Mouse (Mus musculus): ENCODE results near the gene Itih3.

Gene Itih3

DNA sequence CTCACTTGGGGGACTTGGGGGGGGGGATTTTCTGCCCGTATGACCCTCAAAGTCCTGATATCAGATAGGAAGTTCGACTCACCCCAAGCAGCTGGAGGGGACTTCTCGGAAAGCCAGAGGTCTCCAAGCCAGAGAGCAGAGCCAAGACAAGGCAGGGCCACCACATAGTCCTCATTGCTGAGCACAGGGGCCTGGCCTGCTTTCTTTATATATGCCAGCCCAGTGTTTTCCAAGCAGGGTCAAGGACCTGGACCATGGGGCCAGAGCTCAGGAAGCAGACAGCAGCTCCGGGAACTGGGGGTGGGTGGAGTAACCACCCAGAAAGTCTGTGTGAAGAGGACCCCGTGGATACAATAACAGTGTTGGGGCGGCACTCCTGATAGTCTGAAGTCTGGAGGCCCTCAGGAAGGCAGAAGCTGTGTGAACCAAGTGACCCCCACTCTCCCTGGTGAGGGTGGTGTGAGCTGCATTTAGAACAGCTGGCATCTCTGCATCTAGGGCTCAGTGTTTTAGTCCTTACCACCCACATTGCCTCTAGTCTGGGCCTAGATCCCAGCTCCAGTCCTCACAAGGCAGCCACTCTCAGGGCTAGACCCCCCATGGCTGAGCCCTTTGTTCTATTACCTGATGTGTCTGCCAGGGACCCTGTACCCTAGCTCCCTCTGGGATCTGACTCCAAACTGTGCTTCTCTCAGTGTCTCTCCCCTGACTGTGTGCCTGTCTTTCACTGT lies at the start of gene Itih3:
Itih3 (minus strand) TSS at position 386 of the 731 bp plus-strand sequence.
- no peak for DNase-seq (ENCODE audit: low read depth, low spot score)

DNA sequence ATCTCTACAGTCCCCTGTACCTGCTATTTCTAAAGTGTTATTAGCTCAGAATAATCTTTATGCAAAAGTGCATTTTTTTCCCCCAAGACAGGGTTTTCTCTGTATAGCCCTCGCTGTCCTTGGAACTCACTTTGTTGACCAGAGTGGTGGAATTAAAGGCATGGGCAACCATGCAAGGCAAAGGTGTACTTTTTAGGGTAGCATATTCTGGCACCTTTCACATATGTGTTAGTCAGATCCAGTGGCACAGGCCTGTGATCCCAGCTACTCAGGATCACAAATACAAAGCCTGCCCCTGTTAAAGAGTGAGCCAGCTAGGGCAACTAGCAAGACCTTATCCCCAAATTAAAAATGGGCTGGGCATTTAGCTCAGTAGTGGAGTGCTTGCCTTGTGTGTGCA lies 36.8 kb upstream of the Itih3 start:
- no peak for DNase-seq (ENCODE audit: low read depth, low spot score)

DNA sequence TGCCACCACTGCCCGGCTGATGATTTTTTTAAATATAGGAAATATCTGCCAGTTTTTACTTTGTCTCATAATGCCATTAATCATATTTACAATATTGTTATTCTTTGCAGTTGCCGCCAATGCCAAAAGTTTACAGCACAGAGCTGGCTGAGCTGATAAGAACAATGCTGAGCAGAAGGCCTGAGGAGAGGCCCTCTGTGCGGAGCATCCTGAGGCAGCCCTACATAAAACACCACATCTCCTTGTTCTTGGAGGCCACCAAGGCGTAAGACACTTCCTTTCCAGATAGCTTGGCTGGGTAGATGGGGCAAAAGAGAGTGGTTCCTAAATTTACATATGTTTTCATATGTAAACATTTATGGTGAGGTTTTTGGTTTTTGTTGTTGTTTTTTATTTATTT lies 35.5 kb upstream of the Itih3 start:
- no peak for DNase-seq (ENCODE audit: low read depth, low spot score)

DNA sequence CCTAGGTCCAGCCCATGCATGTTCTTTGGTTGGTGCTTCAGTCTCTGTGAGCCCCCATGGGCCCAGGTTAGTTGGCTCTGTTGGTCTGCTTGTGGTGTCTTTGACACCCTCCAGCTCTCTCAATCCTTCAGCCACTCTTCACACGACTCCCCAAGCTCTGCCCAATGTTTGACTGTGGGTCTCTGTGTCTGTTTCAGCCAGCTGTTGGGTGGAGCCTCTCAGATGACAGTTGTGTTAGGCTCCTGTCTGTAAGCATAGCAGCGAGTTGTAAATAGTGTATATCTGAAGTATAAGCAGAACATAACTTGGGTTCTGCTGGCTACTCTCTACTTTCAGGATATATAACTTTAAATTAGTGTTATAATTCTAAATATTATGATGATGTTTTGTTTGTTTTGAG lies 35.0 kb upstream of the Itih3 start:
- DNase-seq (ENCODE audit: low read depth, low spot score) = no peak

GRCm38 (mm10) chr14:30951154-30951825 lies 27.7 kb upstream of the Itih3 start, which contains the start of gene Nek4:
Nek4 (plus strand) TSS chr14:30951377.
- DNase-seq (ENCODE audit: low read depth, low spot score) = peak; percentile 95

GRCm38 (mm10) chr14:30949986-30950385 lies 26.4 kb upstream of the Itih3 start:
- DNase-seq (ENCODE audit: low read depth, low spot score) = no peak

- no peak for DNase-seq (ENCODE audit: low read depth, low spot score)
Measured at GRCm38 (mm10) chr14:30944745-30945144, 21.2 kb upstream of the Itih3 start.

- no peak for DNase-seq (ENCODE audit: low read depth, low spot score)
Measured at GRCm38 (mm10) chr14:30943860-30944674, 20.5 kb upstream of the Itih3 start.

GRCm38 (mm10) chr14:30943038-30943437 lies 19.5 kb upstream of the Itih3 start, which contains the start of gene Itih1:
Itih1 (minus strand) TSS chr14:30943289.
- DNase-seq (ENCODE audit: low read depth, low spot score) = no peak

- no peak for DNase-seq (ENCODE audit: low read depth, low spot score)
Measured at GRCm38 (mm10) chr14:30942254-30942653, 18.7 kb upstream of the Itih3 start.

- no peak for DNase-seq (ENCODE audit: low read depth, low spot score)
Measured at GRCm38 (mm10) chr14:30933351-30933750, 9.8 kb upstream of the Itih3 start.

DNA sequence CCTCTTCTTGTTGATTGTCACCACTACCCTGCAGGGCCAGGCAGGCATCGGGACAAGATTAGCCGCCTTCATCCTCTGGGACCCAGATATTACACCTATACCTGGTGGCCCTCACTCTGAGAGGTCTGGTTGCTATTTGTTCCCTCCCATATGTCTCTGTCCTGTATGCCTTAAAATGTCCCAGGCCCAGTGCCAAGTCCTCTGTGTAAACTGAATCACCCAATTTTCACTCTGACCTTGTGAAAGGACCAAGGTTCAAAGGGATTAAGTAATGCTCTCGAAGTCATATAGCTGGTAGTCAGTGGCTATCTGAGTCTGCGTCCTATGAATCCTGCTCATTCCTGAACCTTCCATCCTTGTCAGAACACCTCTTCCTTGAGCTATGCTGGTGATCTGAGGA lies 6.8 kb upstream of the Itih3 start:
- no peak for DNase-seq (ENCODE audit: low read depth, low spot score)

GRCm38 (mm10) chr14:30925492-30925891 lies 1.9 kb upstream of the Itih3 start:
- DNase-seq (ENCODE audit: low read depth, low spot score) = no peak

DNA sequence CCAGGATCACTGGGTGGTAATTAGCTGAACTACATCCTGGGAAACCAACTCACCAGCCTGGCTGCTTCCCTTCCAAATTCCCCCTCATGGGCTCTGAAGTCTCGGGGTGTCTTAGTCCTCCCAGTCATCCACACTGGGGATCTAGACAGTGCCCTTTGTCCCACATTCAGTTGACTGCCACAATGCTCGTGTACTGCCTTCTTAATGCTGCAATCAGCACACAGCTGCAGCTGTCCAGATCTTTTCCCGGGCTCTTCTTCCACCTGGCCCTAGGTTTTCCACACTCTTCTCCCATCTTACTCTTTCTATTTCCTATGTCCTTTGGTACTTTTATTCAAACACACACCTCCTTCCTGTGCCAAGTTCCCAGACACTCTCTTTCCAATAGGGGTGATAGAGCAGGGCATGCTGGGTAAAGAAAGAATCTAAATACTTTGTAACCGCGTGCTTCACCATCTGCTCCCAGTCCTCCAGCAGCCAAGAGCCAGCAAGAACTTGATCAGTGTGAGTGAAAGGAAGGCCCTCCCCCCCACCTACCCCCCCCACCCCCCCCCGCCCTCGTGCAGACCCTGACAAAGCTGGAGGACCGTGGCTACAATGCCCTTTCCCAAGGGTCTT lies 1.4 kb downstream of the Itih3 start:
- no peak for DNase-seq (ENCODE audit: low read depth, low spot score)

- no peak for DNase-seq (ENCODE audit: low read depth, low spot score)
Measured at GRCm38 (mm10) chr14:30916516-30916915, 7.0 kb downstream of the Itih3 start.

DNA sequence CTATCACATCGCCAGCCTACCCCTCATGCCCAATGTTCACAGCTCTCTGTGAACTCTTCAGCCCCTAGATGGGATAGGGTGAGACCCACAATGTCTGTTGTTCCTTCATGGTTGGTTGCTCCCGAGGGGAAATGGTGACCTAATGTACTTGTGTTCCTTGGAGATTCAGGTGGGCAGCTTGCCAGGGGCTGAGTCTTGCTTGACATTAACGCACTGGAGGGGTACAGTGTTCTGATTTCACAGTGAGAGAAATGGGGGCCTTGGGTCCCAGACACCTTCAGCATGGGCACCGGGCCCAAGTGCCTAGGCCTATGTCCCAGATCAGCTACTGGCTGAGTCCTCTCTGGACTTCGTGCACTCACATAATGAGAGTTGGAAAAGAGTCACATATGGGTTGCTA lies 10.2 kb downstream of the Itih3 start:
- no peak for DNase-seq (ENCODE audit: low read depth, low spot score)

- DNase-seq (ENCODE audit: low read depth, low spot score) = no peak
Measured at GRCm38 (mm10) chr14:30912641-30913040, 10.9 kb downstream of the Itih3 start.

DNA sequence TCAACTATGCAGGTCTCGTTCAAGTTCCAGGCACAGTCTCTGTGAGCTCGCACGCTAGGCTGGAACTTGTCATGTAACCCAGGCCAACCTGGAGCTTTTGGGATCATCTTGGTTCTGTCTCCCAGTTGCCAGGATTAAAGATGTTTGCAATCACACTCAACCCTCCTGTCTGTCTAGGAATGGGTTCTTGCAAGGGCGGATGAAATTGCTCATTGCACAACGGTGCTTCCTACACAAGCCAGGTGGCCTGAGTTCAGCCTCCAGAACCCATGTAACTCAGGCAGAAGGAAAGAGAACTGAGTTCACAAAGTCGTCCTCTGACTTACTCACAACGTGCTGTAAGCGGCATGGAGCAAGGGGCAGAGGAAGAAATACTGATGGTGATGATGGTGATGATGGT lies 12.4 kb downstream of the Itih3 start:
- no peak for DNase-seq (ENCODE audit: low read depth, low spot score)

DNA sequence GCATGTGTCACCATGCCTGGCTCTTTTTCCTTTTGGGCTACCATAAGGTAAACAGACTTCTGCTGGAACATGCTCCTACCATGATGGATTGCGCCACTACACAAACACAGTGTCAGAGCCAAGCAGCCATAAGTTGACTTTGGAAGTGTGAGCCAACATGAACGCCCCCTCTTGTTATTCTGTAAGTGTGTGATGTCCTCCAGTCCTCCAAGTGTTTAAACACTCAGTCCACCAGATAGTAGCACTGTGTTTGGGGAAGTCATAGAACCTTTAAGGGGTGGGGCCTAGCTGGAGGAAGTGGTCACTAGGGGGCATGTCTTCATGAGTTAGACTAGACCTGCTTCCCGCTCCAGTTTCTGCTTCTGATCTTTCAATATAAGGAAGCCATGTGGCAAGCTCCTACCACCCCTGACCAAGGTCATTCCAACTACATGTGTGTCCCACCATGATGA lies 15.7 kb downstream of the Itih3 start:
- DNase-seq (ENCODE audit: low read depth, low spot score) = no peak

DNA sequence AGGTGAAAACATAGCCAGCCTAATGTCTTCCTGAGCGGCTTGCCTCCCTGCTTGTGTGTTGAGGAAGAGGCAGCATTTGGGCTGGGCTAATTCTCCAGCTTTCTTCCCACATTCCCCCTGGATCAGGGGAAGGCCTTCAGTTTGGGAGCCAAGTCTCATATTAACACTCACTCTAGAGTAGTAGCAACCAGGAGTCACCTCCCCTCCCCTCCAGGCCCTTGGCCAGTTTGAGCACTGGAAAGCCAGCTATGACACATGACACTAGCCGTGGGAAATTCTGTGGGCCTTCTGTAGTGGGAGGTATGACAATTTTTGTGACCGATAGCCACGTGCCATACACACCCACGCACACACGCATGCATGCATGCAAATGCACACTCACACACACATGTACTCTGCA lies 17.6 kb downstream of the Itih3 start:
- DNase-seq (ENCODE audit: low read depth, low spot score) = no peak

DNA sequence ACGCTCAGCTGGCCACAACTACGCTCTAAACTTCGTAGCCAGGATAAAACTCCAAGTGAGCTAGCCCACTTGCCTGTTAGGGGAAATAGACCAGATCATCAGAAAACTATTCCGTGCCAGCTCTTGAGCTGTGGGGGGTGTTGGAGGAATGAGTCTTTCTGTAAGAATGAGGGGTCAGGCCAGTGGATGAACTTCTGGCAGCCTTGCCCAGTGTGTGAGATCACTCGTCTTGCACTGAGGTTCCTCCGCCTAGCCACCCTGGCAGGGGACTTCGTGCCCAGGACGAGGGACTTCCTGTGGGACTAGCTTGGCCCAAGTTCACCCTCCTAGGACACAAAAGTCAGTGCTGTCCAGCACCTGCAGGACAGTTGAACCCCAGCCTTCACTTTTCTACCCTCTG lies 19.3 kb downstream of the Itih3 start:
- DNase-seq (ENCODE audit: low read depth, low spot score) = no peak

DNA sequence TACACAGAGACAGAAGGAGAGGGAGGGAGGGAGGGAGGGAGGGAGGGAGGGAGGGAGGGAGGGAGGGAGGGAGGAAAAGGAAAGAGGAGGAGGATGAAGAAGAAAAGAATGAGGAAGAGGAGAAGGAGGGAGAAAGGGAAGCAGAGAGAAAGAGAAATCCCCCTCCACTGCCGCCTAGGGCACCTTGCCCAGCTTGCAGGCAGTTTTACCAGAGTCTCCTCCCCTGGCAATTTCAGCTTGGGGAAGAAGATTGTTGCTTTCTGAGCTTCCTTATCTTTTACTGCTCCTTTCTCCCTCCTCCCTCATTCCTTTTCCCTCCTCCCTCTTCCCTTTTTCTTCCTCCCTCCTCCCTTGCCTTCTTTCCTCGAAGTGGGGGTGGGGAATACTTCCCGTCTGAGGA lies 20.5 kb downstream of the Itih3 start:
- DNase-seq (ENCODE audit: low read depth, low spot score) = no peak

Data from brain, embryonic 18.5 days (tissue).